Mouse (Mus musculus): ENCODE measurements around the gene Chka. TPM values are rescaled to one million over a fixed set of nuclear protein-coding genes. Genes with fewer than 3 reads are reported as not detected.

Gene Chka
- total RNA-seq, 1 experiment, result 79.6 TPM

DNA sequence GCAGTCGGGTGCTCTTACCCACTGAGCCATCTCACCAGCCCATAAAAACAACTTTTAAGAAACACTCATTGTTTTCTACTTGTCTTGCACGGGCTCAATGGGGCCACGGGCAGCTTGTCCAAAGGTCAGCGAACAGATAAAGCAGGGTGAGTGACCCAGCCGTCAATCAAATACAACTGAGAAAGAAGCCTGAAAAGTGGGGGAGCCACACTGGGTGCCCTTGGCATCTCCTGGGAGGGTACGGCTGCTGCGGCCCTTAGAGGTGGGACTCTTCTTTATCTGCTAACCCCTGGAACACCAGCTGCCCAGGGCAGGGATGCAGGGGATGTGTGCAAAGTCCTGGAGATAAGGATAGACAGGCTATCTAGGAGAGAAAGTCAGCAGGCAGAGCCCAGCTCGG is 19.9 kb upstream of the Chka start:
- no peak overlapping the region for H3K9ac ChIP-seq (ENCODE audit: insufficient read depth, low read depth, low read length, poor library complexity, severe bottlenecking)
- no peaks in the 10 kb centered on the region for H3K36me3 ChIP-seq (ENCODE audit: control insufficient read depth, insufficient read depth, low read length, poor library complexity, severe bottlenecking)
- no peak overlapping the region for H3K27ac ChIP-seq (ENCODE audit: insufficient read depth, low read depth, low read length, poor library complexity, severe bottlenecking)
- peaks cover 2 to 5% of the 10 kb centered on the region in 2 experiments; a peak in 2 of 4 replicates for H3K4me1 ChIP-seq (ENCODE audit: control insufficient read depth in 2 of 2, insufficient read depth in 2 of 2, low read length in 2 of 2, poor library complexity in 1 of 2)
- TF ChIP-seq ZNF384 (IDR thresholded peaks at IDR 0.05; ENCODE audit: low read depth, low read length) (no peak), CHD2 (IDR thresholded peaks at IDR 0.05; ENCODE audit: low read depth, low read length) (no peak), MAFK (IDR thresholded peaks at IDR 0.05; ENCODE audit: insufficient read depth, low read depth, low read length) (no peak), ZC3H11A (IDR thresholded peaks at IDR 0.05; ENCODE audit: borderline replicate concordance, low read depth, low read length) (no peak), HCFC1 (IDR thresholded peaks at IDR 0.05; ENCODE audit: borderline replicate concordance, insufficient read depth, low read length) (no peak)
- no peak overlapping the region for H3K4me3 ChIP-seq (ENCODE audit: insufficient read depth in 1 of 2, low read depth in 1 of 2, low read length in 2 of 2, poor library complexity in 1 of 2, severe bottlenecking in 1 of 2)
- in situ Hi-C loops (cut with MboI; ENCODE audit: low sequenced_read_pairs in 2 of 2, unreplicated experiment in 2 of 2), result no loop called here
- no peaks in the 10 kb centered on the region for H3K9me3 ChIP-seq (ENCODE audit: control insufficient read depth, insufficient read depth, low read depth, low read length)
- DNase-seq (ENCODE audit: low read depth, low spot score), result no peak

DNA sequence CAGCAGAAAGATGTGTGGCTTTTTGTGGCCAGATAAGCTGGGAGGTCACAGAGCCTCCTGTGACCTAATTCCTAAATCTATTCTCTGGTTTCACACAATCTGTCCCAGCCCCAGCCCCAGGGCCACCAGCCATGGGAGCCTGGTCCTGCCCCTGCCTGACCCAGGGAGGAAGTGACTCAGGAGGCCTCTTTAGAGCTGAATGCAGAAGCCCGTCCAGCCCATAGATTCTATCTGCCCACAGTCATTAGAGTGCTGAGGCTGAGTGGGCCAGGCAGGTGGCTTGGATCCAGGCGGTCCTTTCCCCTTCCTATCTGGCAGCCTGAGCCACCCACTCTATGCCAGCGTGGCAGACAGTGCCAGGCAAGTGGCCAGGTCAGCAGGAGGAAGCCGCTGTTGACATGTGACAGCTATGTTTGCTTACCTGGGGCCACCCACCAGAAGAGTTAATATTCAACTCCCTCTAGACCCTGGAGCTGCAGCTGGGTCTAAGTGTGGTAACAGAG is 18.7 kb upstream of the Chka start:
- H3K4me3 ChIP-seq (ENCODE audit: insufficient read depth in 1 of 2, low read depth in 1 of 2, low read length in 2 of 2, poor library complexity in 1 of 2, severe bottlenecking in 1 of 2), result no peak overlapping the region
- TF ChIP-seq HCFC1 (IDR thresholded peaks at IDR 0.05; ENCODE audit: borderline replicate concordance, insufficient read depth, low read length) (no peak), ZNF384 (IDR thresholded peaks at IDR 0.05; ENCODE audit: low read depth, low read length) (no peak), MAFK (IDR thresholded peaks at IDR 0.05; ENCODE audit: insufficient read depth, low read depth, low read length) (no peak), CHD2 (IDR thresholded peaks at IDR 0.05; ENCODE audit: low read depth, low read length) (no peak), ZC3H11A (IDR thresholded peaks at IDR 0.05; ENCODE audit: borderline replicate concordance, low read depth, low read length) (no peak)
- H3K36me3 ChIP-seq (ENCODE audit: control insufficient read depth, insufficient read depth, low read length, poor library complexity, severe bottlenecking), result no peaks in the 10 kb centered on the region
- peaks cover 2 to 9% of the 10 kb centered on the region in 2 experiments; a peak in 2 of 4 replicates for H3K4me1 ChIP-seq (ENCODE audit: control insufficient read depth in 2 of 2, insufficient read depth in 2 of 2, low read length in 2 of 2, poor library complexity in 1 of 2)
- H3K27ac ChIP-seq (ENCODE audit: insufficient read depth, low read depth, low read length, poor library complexity, severe bottlenecking), result no peak overlapping the region
- in situ Hi-C loops (cut with MboI; ENCODE audit: low sequenced_read_pairs in 2 of 2, unreplicated experiment in 2 of 2), result no loop called here
- DNase-seq (ENCODE audit: low read depth, low spot score), result no peak
- H3K9ac ChIP-seq (ENCODE audit: insufficient read depth, low read depth, low read length, poor library complexity, severe bottlenecking), result no peak overlapping the region
- no peaks in the 10 kb centered on the region for H3K9me3 ChIP-seq (ENCODE audit: control insufficient read depth, insufficient read depth, low read depth, low read length)

DNA sequence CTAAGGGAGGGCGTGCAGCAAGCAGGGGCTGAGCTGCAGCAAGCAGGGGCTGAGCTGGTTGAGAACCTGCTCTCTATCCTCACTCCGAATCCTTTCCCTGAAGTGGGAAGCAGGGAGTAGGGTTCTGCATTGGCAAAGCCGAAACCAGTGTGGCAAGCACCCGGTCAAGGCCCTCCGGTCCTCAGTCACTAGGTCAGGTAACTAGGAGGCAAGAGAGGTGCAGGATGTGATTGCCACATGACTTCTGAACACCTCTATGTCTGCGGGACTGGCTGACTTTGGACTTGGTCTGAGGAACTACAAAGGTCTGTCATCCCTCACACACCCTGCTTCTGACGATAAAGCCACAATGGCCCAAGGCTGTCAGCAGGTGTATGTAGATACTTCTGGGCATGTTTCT is 17.3 kb upstream of the Chka start:
- Histone ChIP-seq H3K9me3 (ENCODE audit: control insufficient read depth, insufficient read depth, low read depth, low read length) (no peaks in the 10 kb centered on the region), H3K4me3 (ENCODE audit: insufficient read depth in 1 of 2, low read depth in 1 of 2, low read length in 2 of 2, poor library complexity in 1 of 2, severe bottlenecking in 1 of 2) (no peak overlapping the region), H3K27ac (ENCODE audit: insufficient read depth, low read depth, low read length, poor library complexity, severe bottlenecking) (no peak overlapping the region), H3K9ac (ENCODE audit: insufficient read depth, low read depth, low read length, poor library complexity, severe bottlenecking) (no peak overlapping the region), H3K4me1 (ENCODE audit: control insufficient read depth in 2 of 2, insufficient read depth in 2 of 2, low read length in 2 of 2, poor library complexity in 1 of 2) (peaks cover 4 to 9% of the 10 kb centered on the region in 2 experiments; a peak in 3 of 4 replicates), H3K36me3 (ENCODE audit: control insufficient read depth, insufficient read depth, low read length, poor library complexity, severe bottlenecking) (no peaks in the 10 kb centered on the region)
- in situ Hi-C loops (cut with MboI; ENCODE audit: low sequenced_read_pairs in 2 of 2, unreplicated experiment in 2 of 2), result no loop called here
- TF ChIP-seq MAFK (IDR thresholded peaks at IDR 0.05; ENCODE audit: insufficient read depth, low read depth, low read length), result no peak
- TF ChIP-seq HCFC1 (IDR thresholded peaks at IDR 0.05; ENCODE audit: borderline replicate concordance, insufficient read depth, low read length), result no peak
- TF ChIP-seq CHD2 (IDR thresholded peaks at IDR 0.05; ENCODE audit: low read depth, low read length), result no peak
- no peak for TF ChIP-seq ZNF384 (IDR thresholded peaks at IDR 0.05; ENCODE audit: low read depth, low read length)
- TF ChIP-seq ZC3H11A (IDR thresholded peaks at IDR 0.05; ENCODE audit: borderline replicate concordance, low read depth, low read length), result no peak
- no peak for DNase-seq (ENCODE audit: low read depth, low spot score)

DNA sequence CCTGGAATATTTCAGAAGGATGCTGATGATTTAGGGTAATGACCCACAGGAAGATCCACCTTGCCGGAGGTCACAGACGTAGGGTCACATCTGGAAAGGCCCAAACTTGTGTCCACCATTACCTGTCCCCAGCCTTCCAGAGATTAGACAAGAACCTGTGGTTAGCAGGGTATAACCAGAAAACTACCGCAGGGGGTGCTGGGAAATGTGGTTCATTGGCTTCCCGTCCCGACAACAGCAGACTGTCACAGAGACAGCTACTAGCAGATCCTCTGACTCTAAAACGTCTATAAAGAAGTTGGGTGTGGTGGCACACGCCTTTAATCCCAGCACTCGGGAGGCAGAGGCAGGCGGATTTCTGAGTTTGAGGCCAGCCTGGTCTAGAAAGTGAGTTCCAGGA is 14.8 kb upstream of the Chka start:
- in situ Hi-C loops (cut with MboI; ENCODE audit: low sequenced_read_pairs in 2 of 2, unreplicated experiment in 2 of 2), result no loop called here
- no peaks in the 10 kb centered on the region for H3K36me3 ChIP-seq (ENCODE audit: control insufficient read depth, insufficient read depth, low read length, poor library complexity, severe bottlenecking)
- no peak overlapping the region for H3K9ac ChIP-seq (ENCODE audit: insufficient read depth, low read depth, low read length, poor library complexity, severe bottlenecking)
- peaks cover 14 to 26% of the 10 kb centered on the region in 2 experiments for H3K4me1 ChIP-seq (ENCODE audit: control insufficient read depth in 2 of 2, insufficient read depth in 2 of 2, low read length in 2 of 2, poor library complexity in 1 of 2)
- TF ChIP-seq ZC3H11A (IDR thresholded peaks at IDR 0.05; ENCODE audit: borderline replicate concordance, low read depth, low read length) (no peak), HCFC1 (IDR thresholded peaks at IDR 0.05; ENCODE audit: borderline replicate concordance, insufficient read depth, low read length) (no peak), ZNF384 (IDR thresholded peaks at IDR 0.05; ENCODE audit: low read depth, low read length) (no peak), MAFK (IDR thresholded peaks at IDR 0.05; ENCODE audit: insufficient read depth, low read depth, low read length) (no peak)
- H3K4me3 ChIP-seq (ENCODE audit: insufficient read depth in 1 of 2, low read depth in 1 of 2, low read length in 2 of 2, poor library complexity in 1 of 2, severe bottlenecking in 1 of 2), result no peak overlapping the region
- H3K9me3 ChIP-seq (ENCODE audit: control insufficient read depth, insufficient read depth, low read depth, low read length), result no peaks in the 10 kb centered on the region
- no peak for DNase-seq (ENCODE audit: low read depth, low spot score)
- no peak overlapping the region for H3K27ac ChIP-seq (ENCODE audit: insufficient read depth, low read depth, low read length, poor library complexity, severe bottlenecking)

DNA sequence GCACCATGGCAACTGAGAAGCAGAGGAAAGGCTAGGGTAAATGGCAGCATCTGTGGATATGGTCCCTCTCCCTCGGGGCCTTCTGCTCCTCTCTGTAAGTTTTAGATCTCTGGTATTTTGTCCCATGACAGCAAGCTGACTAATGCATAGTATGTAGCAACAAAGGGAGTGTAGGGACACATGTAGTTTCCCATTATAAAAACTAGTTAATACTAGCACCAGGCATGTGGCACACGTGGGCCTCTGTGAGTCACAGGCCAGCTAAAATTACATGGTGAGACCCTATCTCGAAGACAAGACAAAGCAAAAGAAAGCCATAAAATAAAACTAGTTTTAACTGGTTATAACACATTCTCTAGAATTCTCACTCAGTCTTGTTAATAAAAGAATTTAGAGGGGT is 12.6 kb upstream of the Chka start:
- in situ Hi-C loops (cut with MboI; ENCODE audit: low sequenced_read_pairs in 2 of 2, unreplicated experiment in 2 of 2), result no loop called here

More for the DNA sequence above, 12.6 kb upstream of the Chka start:
- peaks cover 20 to 36% of the 10 kb centered on the region in 2 experiments for H3K4me1 ChIP-seq (ENCODE audit: control insufficient read depth in 2 of 2, insufficient read depth in 2 of 2, low read length in 2 of 2, poor library complexity in 1 of 2)
- no peak for DNase-seq (ENCODE audit: low read depth, low spot score)
- H3K27ac ChIP-seq (ENCODE audit: insufficient read depth, low read depth, low read length, poor library complexity, severe bottlenecking), result no peak overlapping the region
- H3K4me3 ChIP-seq (ENCODE audit: insufficient read depth in 1 of 2, low read depth in 1 of 2, low read length in 2 of 2, poor library complexity in 1 of 2, severe bottlenecking in 1 of 2), result no peak overlapping the region
- H3K36me3 ChIP-seq (ENCODE audit: control insufficient read depth, insufficient read depth, low read length, poor library complexity, severe bottlenecking), result no peaks in the 10 kb centered on the region
- no peaks in the 10 kb centered on the region for H3K9me3 ChIP-seq (ENCODE audit: control insufficient read depth, insufficient read depth, low read depth, low read length)
- no peak overlapping the region for H3K9ac ChIP-seq (ENCODE audit: insufficient read depth, low read depth, low read length, poor library complexity, severe bottlenecking)
- no peak for TF ChIP-seq ZC3H11A (IDR thresholded peaks at IDR 0.05; ENCODE audit: borderline replicate concordance, low read depth, low read length)
- TF ChIP-seq ZNF384 (IDR thresholded peaks at IDR 0.05; ENCODE audit: low read depth, low read length), result no peak
- TF ChIP-seq CHD2 (IDR thresholded peaks at IDR 0.05; ENCODE audit: low read depth, low read length), result no peak
- TF ChIP-seq HCFC1 (IDR thresholded peaks at IDR 0.05; ENCODE audit: borderline replicate concordance, insufficient read depth, low read length), result no peak
- no peak for TF ChIP-seq MAFK (IDR thresholded peaks at IDR 0.05; ENCODE audit: insufficient read depth, low read depth, low read length)

Measured in ES-E14 (cell line).